Mouse (Mus musculus): ENCODE measurements around the gene Draxin. TPM values are rescaled to one million over a fixed set of nuclear protein-coding genes. Genes with fewer than 3 reads are reported as not detected.

The Draxin gene
- polyA plus RNA-seq, 1 experiment: not detected

DNA sequence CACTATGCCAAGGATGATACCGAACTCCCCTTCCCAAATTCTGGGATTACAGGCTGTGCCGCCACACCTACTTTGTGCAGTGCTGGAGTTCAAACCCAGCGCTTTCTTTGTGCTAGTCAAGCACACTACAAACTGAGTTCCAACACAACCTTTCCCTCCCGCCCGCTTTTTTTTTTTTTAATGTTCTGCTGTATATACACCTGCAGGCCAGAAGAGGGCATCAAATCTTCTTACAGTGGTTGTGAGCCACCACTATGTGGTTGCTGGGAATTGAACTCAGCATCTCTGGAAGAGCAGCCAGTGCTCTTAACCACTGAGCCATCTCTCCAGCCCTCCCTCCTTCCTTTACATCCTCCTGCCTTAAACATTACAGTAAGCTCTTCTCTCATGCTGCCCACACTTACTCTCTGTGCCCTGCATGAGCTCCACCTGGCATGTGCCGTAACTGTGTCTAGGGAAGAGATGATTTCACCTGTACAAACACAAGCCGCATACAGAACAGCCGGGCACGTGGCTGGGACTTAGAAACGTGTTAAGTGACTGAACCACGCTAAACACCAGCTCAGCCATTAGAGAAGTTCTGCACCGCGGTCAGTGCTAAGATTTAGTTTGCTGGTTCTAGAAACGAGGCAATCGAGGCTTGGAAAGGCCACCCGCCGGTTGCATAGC is 55.8 kb downstream of the Draxin start:
- H3K4me1 ChIP-seq (ENCODE audit: control insufficient read depth): peaks cover 16% of the 10 kb centered on the region
- peak overlapping the region; percentile 60 for H3K4me3 ChIP-seq (replicated peaks)
- TF ChIP-seq GATA1 (IDR thresholded peaks at IDR 0.05; ENCODE audit: low read length): no peak
- no peak for TF ChIP-seq TAL1 (IDR thresholded peaks at IDR 0.05; ENCODE audit: low read length)
- H3K9me3 ChIP-seq (ENCODE audit: control insufficient read depth, low read length): no peaks in the 10 kb centered on the region
- peaks cover 4% of the 10 kb centered on the region for H3K27me3 ChIP-seq (ENCODE audit: control insufficient read depth)
- no peaks in the 10 kb centered on the region for H3K36me3 ChIP-seq (ENCODE audit: control insufficient read depth)

DNA sequence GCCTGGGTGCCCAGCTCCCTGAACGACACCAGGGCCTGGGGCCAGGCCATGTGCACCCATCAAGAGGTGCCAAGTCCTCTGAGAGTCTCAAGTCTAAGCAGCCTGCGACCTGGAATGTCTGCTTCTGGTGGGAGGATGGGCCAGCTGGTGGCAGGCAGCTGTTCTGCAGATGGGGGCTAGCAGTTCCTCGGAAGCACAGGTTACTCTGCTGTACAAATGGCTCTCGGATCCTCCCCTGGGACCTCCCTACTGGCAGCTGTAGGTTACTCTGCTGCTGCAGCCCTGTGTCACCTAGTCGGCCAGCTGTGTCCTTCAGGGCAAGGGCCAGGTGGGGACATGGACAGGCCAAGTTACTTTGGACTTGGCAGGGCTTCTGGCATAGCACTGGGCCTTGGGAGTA is 59.0 kb downstream of the Draxin start:
- peaks cover 4% of the 10 kb centered on the region for H3K27me3 ChIP-seq (ENCODE audit: control insufficient read depth)
- no peaks in the 10 kb centered on the region for H3K36me3 ChIP-seq (ENCODE audit: control insufficient read depth)
- TF ChIP-seq GATA1 (IDR thresholded peaks at IDR 0.05; ENCODE audit: low read length) (no peak), TAL1 (IDR thresholded peaks at IDR 0.05; ENCODE audit: low read length) (no peak)

DNA sequence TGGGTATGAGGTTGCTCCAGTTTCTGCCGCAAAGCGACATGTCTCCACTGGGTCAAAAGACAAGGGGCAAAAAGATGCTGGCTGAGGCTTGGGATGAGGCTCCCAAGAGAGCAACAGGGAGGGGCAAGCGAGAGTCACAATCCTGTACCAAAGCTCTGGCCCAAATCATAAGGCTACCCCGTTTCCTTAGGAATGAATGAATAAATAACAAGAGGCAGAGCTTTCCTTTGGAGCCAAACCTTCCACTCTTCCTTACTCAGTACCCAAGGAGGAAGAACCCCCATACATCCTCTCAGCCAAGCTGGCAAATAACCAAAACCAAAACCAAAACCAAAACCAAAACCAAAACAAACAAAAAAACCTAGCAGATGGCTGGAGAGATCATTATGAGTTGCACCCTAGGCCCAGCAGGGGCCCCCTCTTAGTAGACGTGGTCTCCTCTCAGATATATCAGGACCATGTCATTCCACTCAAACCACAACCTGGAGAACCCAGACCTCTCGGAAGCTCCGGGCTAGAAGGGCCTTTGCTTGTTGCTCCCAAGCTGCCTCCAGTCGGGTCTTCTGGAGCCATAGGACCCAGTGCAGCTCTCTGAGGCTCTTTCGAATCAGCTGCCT is 60.8 kb downstream of the Draxin start:
- TF ChIP-seq TAL1 (IDR thresholded peaks at IDR 0.05; ENCODE audit: low read length) (no peak), GATA1 (IDR thresholded peaks at IDR 0.05; ENCODE audit: low read length) (no peak)

More for the DNA sequence above, 59.0 kb downstream of the Draxin start:
- Histone ChIP-seq H3K4me3 (replicated peaks) (no peak overlapping the region), H3K9me3 (ENCODE audit: control insufficient read depth, low read length) (no peaks in the 10 kb centered on the region), H3K4me1 (ENCODE audit: control insufficient read depth) (peaks cover 16% of the 10 kb centered on the region)

DNA sequence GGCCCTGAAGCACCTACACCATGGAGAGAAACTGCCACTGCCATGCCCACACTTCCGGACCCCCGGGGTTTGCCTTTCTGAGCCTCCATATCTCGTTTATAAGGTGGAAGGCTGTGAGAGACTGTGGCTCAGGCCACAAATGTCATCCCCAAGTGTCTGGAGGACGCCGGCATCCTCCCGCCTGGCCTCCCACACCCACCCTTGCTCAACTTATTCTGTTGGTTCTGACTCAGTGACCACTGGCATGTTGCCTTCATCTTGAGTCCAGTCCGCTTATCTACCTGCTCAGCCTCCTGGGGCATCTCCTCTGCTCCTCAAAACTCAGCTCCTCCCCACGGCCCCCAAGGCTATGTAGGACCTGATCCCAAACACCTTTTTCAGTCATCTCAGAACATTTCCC is 63.2 kb downstream of the Draxin start:
- H3K9me3 ChIP-seq (ENCODE audit: control insufficient read depth, low read length): no peaks in the 10 kb centered on the region
- TF ChIP-seq TAL1 (IDR thresholded peaks at IDR 0.05; ENCODE audit: low read length) (no peak), GATA1 (IDR thresholded peaks at IDR 0.05; ENCODE audit: low read length) (no peak)
- H3K36me3 ChIP-seq (ENCODE audit: control insufficient read depth): no peaks in the 10 kb centered on the region
- H3K27me3 ChIP-seq (ENCODE audit: control insufficient read depth): no peaks in the 10 kb centered on the region
- peaks cover 5% of the 10 kb centered on the region; the same call in 1 of the 2 replicates for H3K4me1 ChIP-seq (ENCODE audit: control insufficient read depth)
- H3K4me3 ChIP-seq (replicated peaks): no peak overlapping the region

More for the DNA sequence above, 60.8 kb downstream of the Draxin start:
- Histone ChIP-seq H3K36me3 (ENCODE audit: control insufficient read depth) (no peaks in the 10 kb centered on the region), H3K9me3 (ENCODE audit: control insufficient read depth, low read length) (no peaks in the 10 kb centered on the region), H3K27me3 (ENCODE audit: control insufficient read depth) (peaks cover under 1% of the 10 kb centered on the region), H3K4me1 (ENCODE audit: control insufficient read depth) (peaks cover 7% of the 10 kb centered on the region), H3K4me3 (replicated peaks) (no peak overlapping the region)

DNA sequence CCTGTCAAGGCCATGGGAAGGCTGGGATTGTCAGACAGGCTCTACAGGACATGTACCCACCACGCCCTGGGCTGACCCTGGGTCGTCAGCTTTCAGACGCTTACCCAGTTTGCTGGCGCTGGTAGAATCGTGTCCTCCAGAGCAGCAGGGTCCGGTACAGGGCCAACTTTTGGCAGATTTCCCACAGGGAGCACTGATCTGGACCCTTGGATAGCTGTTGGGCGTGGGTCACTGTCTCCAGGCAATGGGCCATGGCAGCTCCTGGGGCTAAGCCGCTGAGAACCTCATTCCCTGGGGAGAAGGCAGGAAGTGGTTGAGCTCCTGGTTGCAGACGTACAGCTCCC is 64.1 kb downstream of the Draxin start:
- H3K4me1 ChIP-seq (ENCODE audit: control insufficient read depth): no peaks in the 10 kb centered on the region; the same call in 1 of the 2 replicates
- no peaks in the 10 kb centered on the region for H3K36me3 ChIP-seq (ENCODE audit: control insufficient read depth)
- H3K4me3 ChIP-seq (replicated peaks): no peak overlapping the region
- no peaks in the 10 kb centered on the region for H3K9me3 ChIP-seq (ENCODE audit: control insufficient read depth, low read length)
- no peaks in the 10 kb centered on the region for H3K27me3 ChIP-seq (ENCODE audit: control insufficient read depth)
- no peak for TF ChIP-seq GATA1 (IDR thresholded peaks at IDR 0.05; ENCODE audit: low read length)
- no peak for TF ChIP-seq TAL1 (IDR thresholded peaks at IDR 0.05; ENCODE audit: low read length)

DNA sequence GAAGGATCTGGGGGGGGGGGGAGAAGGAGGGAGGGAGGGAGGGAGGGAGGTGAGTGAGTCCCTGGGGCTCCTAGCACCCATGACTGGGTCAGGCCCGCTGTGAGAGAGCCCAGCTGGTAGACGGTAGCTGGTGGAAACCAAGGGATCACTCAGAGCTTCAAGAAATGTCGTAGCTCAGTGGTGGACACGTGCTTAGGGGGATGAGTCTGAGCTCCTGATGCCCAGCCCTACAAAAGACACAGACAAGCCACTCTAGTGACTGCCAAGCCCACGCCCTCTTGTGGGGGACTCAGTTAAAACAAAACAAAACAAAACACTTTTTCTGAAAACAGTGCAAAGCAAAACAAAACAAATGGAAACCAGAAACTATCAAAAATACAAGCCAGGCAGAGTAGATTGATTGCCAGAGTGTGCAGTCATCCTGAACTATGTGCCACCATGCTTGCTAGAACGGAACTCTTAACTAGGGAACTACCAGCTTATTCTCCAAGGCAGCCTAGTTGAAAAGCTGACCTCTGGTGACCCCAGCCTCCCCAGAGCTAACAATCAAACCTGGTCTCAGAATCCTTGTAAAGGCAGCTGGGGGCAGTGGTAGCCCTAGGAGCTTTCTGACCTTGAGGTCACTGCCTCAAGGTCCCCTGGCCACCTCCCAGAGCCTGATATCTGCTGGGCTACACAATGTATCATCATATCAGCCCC is 64.6 kb downstream of the Draxin start:
- TF ChIP-seq GATA1 (IDR thresholded peaks at IDR 0.05; ENCODE audit: low read length): no peak
- no peak for TF ChIP-seq TAL1 (IDR thresholded peaks at IDR 0.05; ENCODE audit: low read length)
- no peaks in the 10 kb centered on the region for H3K27me3 ChIP-seq (ENCODE audit: control insufficient read depth)
- no peaks in the 10 kb centered on the region for H3K36me3 ChIP-seq (ENCODE audit: control insufficient read depth)
- no peak overlapping the region for H3K4me3 ChIP-seq (replicated peaks)
- H3K4me1 ChIP-seq (ENCODE audit: control insufficient read depth): no peaks in the 10 kb centered on the region; the same call in 1 of the 2 replicates
- H3K9me3 ChIP-seq (ENCODE audit: control insufficient read depth, low read length): no peaks in the 10 kb centered on the region

DNA sequence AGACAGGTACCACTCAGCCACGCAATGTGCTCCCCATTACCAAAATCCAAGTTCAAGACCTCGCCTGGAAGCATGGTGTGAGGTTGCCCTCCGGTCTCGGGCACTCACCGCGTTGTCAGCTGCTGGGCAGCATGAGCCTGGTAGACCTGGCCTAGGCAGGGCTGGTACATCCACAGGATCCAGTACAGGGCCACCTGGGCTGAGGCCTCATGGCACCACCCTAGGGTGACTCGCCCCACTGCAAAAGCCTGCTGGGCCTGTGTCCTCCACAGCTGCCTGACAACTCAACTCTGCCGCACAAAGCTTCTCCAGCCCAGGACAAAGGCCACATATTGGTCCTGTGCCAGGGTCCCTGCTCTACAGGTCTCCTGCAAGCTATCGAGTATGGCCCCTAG is 69.4 kb downstream of the Draxin start:
- Histone ChIP-seq H3K36me3 (ENCODE audit: control insufficient read depth) (peaks cover 31% of the 10 kb centered on the region), H3K27me3 (ENCODE audit: control insufficient read depth) (no peaks in the 10 kb centered on the region), H3K9me3 (ENCODE audit: control insufficient read depth, low read length) (no peaks in the 10 kb centered on the region), H3K4me3 (replicated peaks) (no peak overlapping the region), H3K4me1 (ENCODE audit: control insufficient read depth) (peaks cover 11% of the 10 kb centered on the region)
- no peak for TF ChIP-seq TAL1 (IDR thresholded peaks at IDR 0.05; ENCODE audit: low read length)
- TF ChIP-seq GATA1 (IDR thresholded peaks at IDR 0.05; ENCODE audit: low read length): no peak

DNA sequence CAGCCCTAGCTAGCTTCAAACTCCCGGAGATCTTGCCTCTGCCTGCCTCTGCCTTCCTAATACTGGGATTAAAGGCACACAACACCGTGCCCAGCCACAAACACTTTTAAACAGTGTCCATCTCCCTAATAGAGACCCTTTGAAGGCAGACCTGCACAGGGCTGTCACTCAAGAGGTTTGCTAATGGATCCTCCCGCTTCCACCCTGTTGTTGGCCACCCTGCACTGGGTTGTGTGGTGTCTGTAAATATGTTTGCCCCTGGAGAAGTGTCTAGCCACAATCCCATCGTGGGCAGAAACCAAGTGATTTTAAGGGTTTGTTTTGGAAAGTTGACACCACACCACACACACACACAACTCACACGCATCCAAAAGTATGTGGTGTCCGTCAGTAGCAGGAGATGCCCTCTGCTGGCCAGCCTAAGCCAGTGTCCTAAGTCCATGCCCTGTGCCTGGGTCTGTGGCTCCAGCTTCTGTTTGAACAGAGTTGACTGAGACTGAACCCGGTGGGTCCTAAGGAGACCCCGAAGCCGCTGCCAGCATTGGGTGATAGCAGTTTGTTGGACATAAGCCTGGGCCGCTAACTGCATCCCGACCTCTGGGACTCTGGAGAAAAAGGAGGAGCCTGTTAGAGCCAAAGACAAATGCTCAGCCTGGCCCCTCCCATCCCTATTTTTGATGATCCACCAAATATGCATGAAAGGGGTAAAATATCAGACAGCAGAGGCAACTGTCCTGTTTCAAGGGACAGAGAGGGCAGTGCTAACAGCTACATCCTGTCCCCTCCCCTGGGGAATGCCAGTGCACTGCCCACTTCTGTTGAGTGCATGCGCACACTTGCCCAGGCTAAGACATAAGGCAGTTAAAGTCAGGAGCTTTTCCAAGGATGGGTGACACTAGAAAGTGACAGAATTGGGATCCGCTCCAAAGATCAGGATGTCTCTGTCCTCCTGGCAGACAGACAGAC is 70.1 kb downstream of the Draxin start:
- Histone ChIP-seq H3K27me3 (ENCODE audit: control insufficient read depth) (no peaks in the 10 kb centered on the region), H3K4me3 (replicated peaks) (no peak overlapping the region), H3K9me3 (ENCODE audit: control insufficient read depth, low read length) (no peaks in the 10 kb centered on the region), H3K36me3 (ENCODE audit: control insufficient read depth) (peaks cover 38% of the 10 kb centered on the region), H3K4me1 (ENCODE audit: control insufficient read depth) (peaks cover 11% of the 10 kb centered on the region)
- TF ChIP-seq GATA1 (IDR thresholded peaks at IDR 0.05; ENCODE audit: low read length) (no peak), TAL1 (IDR thresholded peaks at IDR 0.05; ENCODE audit: low read length) (no peak)
